Mouse (Mus musculus) myocyte (in vitro differentiated cells): Measurements from ENCODE around the gene Xcl1. TPM values are rescaled to one million over a fixed set of nuclear protein-coding genes. Genes with fewer than 3 reads are reported as not detected.

Experiments
- H3K27me3 ChIP-seq: one replicate; pipeline ENCODE4 v1.6.1; 2011; ENCODE audit not compliant: control insufficient read depth, insufficient read depth, insufficient read length
- H3K36me3 ChIP-seq: one replicate; pipeline ENCODE4 v1.6.1; 2011; ENCODE audit not compliant: control insufficient read depth, insufficient read depth
- H3K4me2 ChIP-seq: one replicate; pipeline ENCODE4 v1.6.1; 2011; ENCODE audit warnings: low read depth, control low read depth
- H3K4me3 ChIP-seq: one replicate; pipeline ENCODE4 v1.5.1; 2011; ENCODE audit warnings: mild to moderate bottlenecking, control low read depth, moderate library complexity
- H3K79me2 ChIP-seq: one replicate; pipeline ENCODE4 v1.6.1; 2011; ENCODE audit not compliant: control insufficient read depth, insufficient read depth
- H3ac ChIP-seq: one replicate; pipeline ENCODE4 v1.6.1; 2011; ENCODE audit not compliant: control insufficient read depth, insufficient read length
- CEBPB ChIP-seq: IDR thresholded peaks from 2 replicates; pipeline ENCODE4 v1.6.1; 2011; ENCODE audit warnings: mild to moderate bottlenecking, moderate library complexity; ENCODE audit not compliant: poor library complexity, insufficient read depth, severe bottlenecking
- E2F4 ChIP-seq: IDR thresholded peaks from one replicate; pipeline ENCODE4 v1.6.1; 2011; ENCODE audit warnings: mild to moderate bottlenecking, control low read depth, moderate library complexity; ENCODE audit not compliant: insufficient read depth
- MAX ChIP-seq: IDR thresholded peaks from one replicate; pipeline ENCODE4 v1.6.1; 2011; ENCODE audit warnings: low read depth, mild to moderate bottlenecking, control low read depth
- MYOD1 ChIP-seq, 3 experiments: IDR thresholded peaks; one replicate each; pipeline ENCODE4 v1.6.1; 2011; ENCODE audit warnings: control low read depth in 2 of 3, low read depth in 2 of 3, mild to moderate bottlenecking in 2 of 3, moderate library complexity in 1 of 3; ENCODE audit not compliant: insufficient read length in 2 of 3, control insufficient read depth in 1 of 3
- MYOG ChIP-seq, 3 experiments: IDR thresholded peaks; one replicate each; pipeline ENCODE4 v1.6.1; 2011; ENCODE audit warnings: control low read depth in 2 of 3, low read depth in 2 of 3, mild to moderate bottlenecking in 2 of 3; ENCODE audit not compliant: insufficient read length in 2 of 3, control insufficient read depth in 1 of 3, insufficient read depth in 1 of 3
- POLR2A ChIP-seq: IDR thresholded peaks from one replicate; pipeline ENCODE4 v1.6.1; 2011; ENCODE audit warnings: low read depth, mild to moderate bottlenecking, control low read depth, moderate library complexity; ENCODE audit not compliant: insufficient read length
- POLR2AphosphoS2 ChIP-seq: IDR thresholded peaks from one replicate; pipeline ENCODE4 v1.6.1; 2011; ENCODE audit warnings: low read depth, control low read depth; ENCODE audit not compliant: insufficient read length
- REST ChIP-seq: IDR thresholded peaks from one replicate; pipeline ENCODE4 v1.6.1; 2011; ENCODE audit warnings: mild to moderate bottlenecking, control low read depth, moderate library complexity; ENCODE audit not compliant: insufficient read depth, insufficient read length
- SRF ChIP-seq: IDR thresholded peaks from one replicate; pipeline ENCODE4 v1.6.1; 2011; ENCODE audit warnings: low read depth; ENCODE audit not compliant: control insufficient read depth, insufficient read length
- TCF12 ChIP-seq: IDR thresholded peaks from one replicate; pipeline ENCODE4 v1.6.1; 2011; ENCODE audit warnings: mild to moderate bottlenecking, control low read depth; ENCODE audit not compliant: poor library complexity, insufficient read depth, severe bottlenecking
- TCF3 ChIP-seq: IDR thresholded peaks from one replicate; pipeline ENCODE4 v1.6.1; 2011; ENCODE audit warnings: low read depth, control low read depth; ENCODE audit not compliant: insufficient read length
- USF1 ChIP-seq: IDR thresholded peaks from one replicate; pipeline ENCODE4 v1.6.1; 2011; ENCODE audit warnings: low read depth, mild to moderate bottlenecking, control low read depth, moderate library complexity
- polyA plus RNA-seq: library from polyadenylated mRNA; unstranded; fragments of >200 nt; fragmentation: generic; extraction: Trizol; gene quantifications from one replicate; pipeline ENCODE4 v1.2.1, GENCODE M21; 2012; ENCODE audit warnings: missing spikeins

Xcl1 gene
- polyA plus RNA-seq, 1 experiment, result 0.10 TPM

DNA sequence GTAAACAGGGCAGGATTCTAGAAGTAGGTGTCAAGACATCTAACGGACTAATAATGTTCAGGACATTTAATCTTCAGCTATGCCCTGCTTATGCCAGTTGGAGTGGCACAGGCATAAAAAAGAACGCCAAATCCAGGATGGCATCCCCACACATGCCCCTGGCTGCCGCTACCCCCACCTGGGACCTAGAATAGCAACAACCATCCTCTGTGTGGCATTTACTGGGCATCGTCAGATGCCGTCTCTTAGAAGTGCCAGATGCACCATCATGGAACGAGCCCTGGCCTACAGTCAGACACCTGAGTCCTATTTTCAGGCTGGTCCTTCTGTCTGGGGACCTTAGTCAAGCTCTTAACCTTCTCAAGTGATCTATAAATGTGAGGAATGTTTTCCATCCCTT, 34.6 kb downstream of the Xcl1 start:
- no peaks in the 10 kb centered on the region for H3K27me3 ChIP-seq
- no peak overlapping the region for H3K4me2 ChIP-seq
- no peaks in the 10 kb centered on the region for H3K79me2 ChIP-seq
- no peak overlapping the region for H3K4me3 ChIP-seq
- TF ChIP-seq USF1 (no peak), CEBPB (no peak), TCF12 (no peak), TCF3 (no peak), MAX (no peak), POLR2AphosphoS2 (no peak), REST (no peak)
- no peak overlapping the region for H3ac ChIP-seq
- no peaks in the 10 kb centered on the region for H3K36me3 ChIP-seq

DNA sequence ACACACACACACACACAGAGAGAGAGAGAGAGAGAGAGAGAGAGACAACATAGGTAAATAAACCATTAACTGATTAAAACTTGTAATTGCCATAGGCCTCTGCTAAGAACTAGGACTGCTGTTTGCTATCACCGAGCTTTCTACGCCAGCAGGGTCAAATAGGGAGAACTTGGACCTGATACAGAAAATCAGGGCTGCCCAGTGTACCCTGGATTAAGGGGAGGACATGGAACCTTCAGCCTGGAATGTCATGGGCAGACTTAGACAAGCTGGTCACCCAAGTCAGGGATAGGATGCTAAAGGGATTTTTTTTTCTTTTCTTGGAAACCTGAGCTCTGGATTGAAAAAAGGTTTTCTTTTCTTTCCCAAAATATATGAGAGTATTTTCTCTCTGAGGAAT, 35.1 kb downstream of the Xcl1 start:
- no peak for TF ChIP-seq MYOD1 (IDR thresholded peaks at IDR 0.05; ENCODE audit: control insufficient read depth in 1 of 3, insufficient read length in 2 of 3, low read depth in 2 of 3)
- no peak for TF ChIP-seq TCF12
- no peak for TF ChIP-seq POLR2A
- no peak for TF ChIP-seq REST
- TF ChIP-seq MAX, result no peak
- no peak for TF ChIP-seq POLR2AphosphoS2
- TF ChIP-seq USF1, result no peak
- no peak for TF ChIP-seq MYOG (IDR thresholded peaks at IDR 0.05; ENCODE audit: control insufficient read depth in 1 of 3, insufficient read depth in 1 of 3, insufficient read length in 2 of 3, low read depth in 2 of 3)
- no peak for TF ChIP-seq TCF3
- no peak for TF ChIP-seq E2F4
- no peak for TF ChIP-seq SRF
- TF ChIP-seq CEBPB, result no peak
- Histone ChIP-seq H3ac (no peak overlapping the region), H3K4me3 (no peak overlapping the region), H3K79me2 (no peaks in the 10 kb centered on the region), H3K4me2 (no peak overlapping the region), H3K36me3 (no peaks in the 10 kb centered on the region), H3K27me3 (no peaks in the 10 kb centered on the region)

DNA sequence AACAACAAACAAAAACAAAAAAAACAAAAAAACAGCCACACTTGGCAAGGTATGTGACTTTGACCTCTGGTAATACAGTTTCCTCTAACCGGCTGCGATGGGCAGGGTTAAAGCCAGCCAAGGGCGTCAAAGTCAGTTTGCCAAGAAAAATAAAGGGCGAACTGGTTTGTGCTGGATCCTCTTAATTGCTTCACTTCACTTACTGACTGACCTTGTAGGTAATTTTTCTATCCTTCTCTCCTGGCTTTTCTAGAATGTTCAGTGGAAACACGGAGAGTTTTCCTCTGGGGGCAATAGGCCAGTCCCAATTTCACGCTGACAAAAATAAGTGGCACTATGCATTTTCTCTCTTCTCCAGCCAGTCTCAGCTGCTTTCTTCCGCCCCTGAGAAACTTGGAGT, 35.8 kb downstream of the Xcl1 start:
- no peaks in the 10 kb centered on the region for H3K79me2 ChIP-seq
- H3K36me3 ChIP-seq, result no peaks in the 10 kb centered on the region
- no peak overlapping the region for H3ac ChIP-seq
- TF ChIP-seq USF1 (no peak), POLR2AphosphoS2 (no peak), TCF3 (no peak)
- peak overlapping the region; percentile 85 for H3K4me2 ChIP-seq
- H3K4me3 ChIP-seq, result peak overlapping the region; percentile 7
- H3K27me3 ChIP-seq, result no peaks in the 10 kb centered on the region

DNA sequence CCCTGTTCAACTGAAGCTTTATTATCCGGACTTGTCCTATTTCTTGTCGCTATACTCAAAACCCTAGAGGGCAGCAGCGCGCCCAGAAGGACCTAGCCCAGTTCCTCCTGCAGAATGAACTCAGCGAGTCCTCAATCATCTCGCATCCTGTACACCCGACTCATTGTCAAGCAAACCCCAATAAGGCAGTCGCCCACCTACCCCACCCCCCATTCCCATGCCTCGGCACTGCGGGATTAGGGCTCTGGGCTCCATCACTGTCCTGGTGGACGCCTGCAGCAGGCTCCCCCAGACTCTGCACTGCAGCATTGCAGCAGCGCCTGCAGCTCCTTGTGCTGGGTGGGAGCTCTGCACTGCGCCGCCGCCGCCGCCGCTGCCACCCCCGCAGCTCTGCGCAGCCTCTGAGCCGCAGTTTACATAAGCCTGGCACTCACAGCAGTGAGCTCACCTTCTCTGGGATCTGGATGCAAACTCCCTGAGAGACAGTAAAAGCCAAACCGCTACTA, 36.4 kb downstream of the Xcl1 start:
- Histone ChIP-seq H3K4me3 (peak overlapping the region; percentile 7), H3K27me3 (no peaks in the 10 kb centered on the region), H3K4me2 (peak overlapping the region; percentile 85), H3K79me2 (no peaks in the 10 kb centered on the region), H3K36me3 (no peaks in the 10 kb centered on the region), H3ac (no peak overlapping the region)
- peak in 1 of 3 experiments; percentile 8 for TF ChIP-seq MYOD1 (IDR thresholded peaks at IDR 0.05; ENCODE audit: control insufficient read depth in 1 of 3, insufficient read length in 2 of 3, low read depth in 2 of 3)
- no peak for TF ChIP-seq CEBPB

DNA sequence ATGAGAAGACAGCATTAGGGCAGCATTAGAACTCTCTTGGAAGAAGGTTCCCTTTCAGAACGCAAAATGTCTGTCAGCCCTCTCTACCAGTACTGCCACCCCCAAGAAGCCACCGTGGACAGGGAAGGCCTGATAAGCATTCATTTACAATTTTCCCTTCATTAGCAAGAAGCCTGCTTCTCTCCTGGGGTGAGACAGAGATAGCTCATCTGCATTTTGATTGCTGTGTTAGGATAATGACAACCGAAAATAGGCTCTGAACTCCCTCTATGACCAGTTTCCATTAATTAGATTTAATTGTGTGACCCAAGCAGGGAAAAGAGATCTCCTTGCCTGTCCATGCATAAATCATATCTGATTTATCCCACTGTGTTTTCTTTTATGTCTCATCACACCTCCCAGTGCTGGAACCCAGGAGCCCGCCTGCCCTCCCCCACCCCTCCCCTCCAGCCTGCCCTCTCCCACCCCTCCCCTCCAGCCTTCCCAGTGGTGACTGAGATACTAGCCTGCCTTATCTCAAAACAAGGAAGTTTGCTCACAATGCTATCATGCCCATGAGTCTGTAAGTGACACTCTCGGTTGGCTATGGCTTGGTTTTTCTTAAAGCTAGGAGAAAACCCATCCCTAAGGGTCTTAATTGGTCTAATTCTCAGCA, 38.0 kb downstream of the Xcl1 start:
- TF ChIP-seq E2F4 (no peak), TCF12 (no peak), MYOD1 (IDR thresholded peaks at IDR 0.05; ENCODE audit: control insufficient read depth in 1 of 3, insufficient read length in 2 of 3, low read depth in 2 of 3) (no peak), CEBPB (no peak), SRF (no peak), MAX (no peak), REST (no peak), POLR2AphosphoS2 (no peak), POLR2A (no peak), MYOG (IDR thresholded peaks at IDR 0.05; ENCODE audit: control insufficient read depth in 1 of 3, insufficient read depth in 1 of 3, insufficient read length in 2 of 3, low read depth in 2 of 3) (no peak), TCF3 (no peak), USF1 (no peak)
- Histone ChIP-seq H3ac (no peak overlapping the region), H3K4me3 (no peak overlapping the region)

More for the DNA sequence above, 38.0 kb downstream of the Xcl1 start:
- Histone ChIP-seq H3K79me2 (no peaks in the 10 kb centered on the region), H3K27me3 (no peaks in the 10 kb centered on the region), H3K36me3 (no peaks in the 10 kb centered on the region), H3K4me2 (peak overlapping the region; percentile 59)
